Mouse (Mus musculus) myocyte (in vitro differentiated cells): ENCODE measurements around the gene Dact3.

ENCODE experiments used
- CEBPB ChIP-seq: IDR thresholded peaks from 2 replicates; pipeline ENCODE4 v1.6.1; 2011; ENCODE audit warnings: mild to moderate bottlenecking, moderate library complexity; ENCODE audit not compliant: poor library complexity, insufficient read depth, severe bottlenecking
- E2F4 ChIP-seq: IDR thresholded peaks from one replicate; pipeline ENCODE4 v1.6.1; 2011; ENCODE audit warnings: mild to moderate bottlenecking, control low read depth, moderate library complexity; ENCODE audit not compliant: insufficient read depth
- MAX ChIP-seq: IDR thresholded peaks from one replicate; pipeline ENCODE4 v1.6.1; 2011; ENCODE audit warnings: low read depth, mild to moderate bottlenecking, control low read depth
- MYOD1 ChIP-seq, 3 experiments: IDR thresholded peaks; one replicate each; pipeline ENCODE4 v1.6.1; 2011; ENCODE audit warnings: control low read depth in 2 of 3, low read depth in 2 of 3, mild to moderate bottlenecking in 2 of 3, moderate library complexity in 1 of 3; ENCODE audit not compliant: insufficient read length in 2 of 3, control insufficient read depth in 1 of 3
- POLR2A ChIP-seq: IDR thresholded peaks from one replicate; pipeline ENCODE4 v1.6.1; 2011; ENCODE audit warnings: low read depth, mild to moderate bottlenecking, control low read depth, moderate library complexity; ENCODE audit not compliant: insufficient read length
- POLR2AphosphoS2 ChIP-seq: IDR thresholded peaks from one replicate; pipeline ENCODE4 v1.6.1; 2011; ENCODE audit warnings: low read depth, control low read depth; ENCODE audit not compliant: insufficient read length
- USF1 ChIP-seq: IDR thresholded peaks from one replicate; pipeline ENCODE4 v1.6.1; 2011; ENCODE audit warnings: low read depth, mild to moderate bottlenecking, control low read depth, moderate library complexity

- TF ChIP-seq E2F4: no peak
- no peak for TF ChIP-seq POLR2A
- no peak for TF ChIP-seq POLR2AphosphoS2
- TF ChIP-seq CEBPB: no peak
- TF ChIP-seq MYOD1 (IDR thresholded peaks at IDR 0.05; ENCODE audit: control insufficient read depth in 1 of 3, insufficient read length in 2 of 3, low read depth in 2 of 3): no peak
- TF ChIP-seq USF1: no peak
- TF ChIP-seq MAX: no peak
These were observed 28.4 kb downstream of the Dact3 start for GRCm38 (mm10) chr7:16903439-16903955.
